Mouse (Mus musculus): Measurements from ENCODE around the gene Gm49322. TPM values are rescaled to one million over a fixed set of nuclear protein-coding genes. Genes with fewer than 3 reads are reported as not detected.
"Not testable (repeated sequence)": the region's sequence is repeated elsewhere in the genome, so short reads cannot be mapped to it uniquely, and the experiment has no call there.

The Gm49322 gene
- total RNA-seq (2022) = 1 to 10 TPM; 1.0 to 4.8 (median 3.5) TPM

GRCm38 (mm10) chr10:80605721-80606120 is at the start of gene Gm49322:
Gene Gm49322 (plus strand): TSS chr10:80606021.
- DNase-seq = not testable (repeated sequence)

GRCm38 (mm10) chr10:80557346-80557965 is 48.4 kb upstream of the Gm49322 start:
- DNase-seq = peak; percentile 71

- no peak for DNase-seq
Measured at GRCm38 (mm10) chr10:80559431-80559830, 46.4 kb upstream of the Gm49322 start.

- DNase-seq = no peak
Measured at GRCm38 (mm10) chr10:80560621-80561020, 45.2 kb upstream of the Gm49322 start.

- DNase-seq = peak; percentile 87
Measured at GRCm38 (mm10) chr10:80561116-80561944, 44.5 kb upstream of the Gm49322 start, which contains the start of gene Rexo1. Gene Rexo1 (minus strand): TSS chr10:80561560.

- no peak for DNase-seq
Measured at GRCm38 (mm10) chr10:80566375-80567092, 39.3 kb upstream of the Gm49322 start.

GRCm38 (mm10) chr10:80568876-80569275 is 36.9 kb upstream of the Gm49322 start:
- DNase-seq = no peak

- no peak for DNase-seq
Measured at GRCm38 (mm10) chr10:80569664-80570066, 36.2 kb upstream of the Gm49322 start.

GRCm38 (mm10) chr10:80570419-80570818 is 35.4 kb upstream of the Gm49322 start:
- DNase-seq = no peak

GRCm38 (mm10) chr10:80570871-80571836 is 34.7 kb upstream of the Gm49322 start:
- DNase-seq = no peak

GRCm38 (mm10) chr10:80572477-80572876 is 33.3 kb upstream of the Gm49322 start:
- DNase-seq = no peak

- no peak for DNase-seq
Measured at GRCm38 (mm10) chr10:80573944-80574343, 31.9 kb upstream of the Gm49322 start.

GRCm38 (mm10) chr10:80574896-80575295 is 30.9 kb upstream of the Gm49322 start:
- DNase-seq = no peak

GRCm38 (mm10) chr10:80575925-80576324 is 29.9 kb upstream of the Gm49322 start:
- no peak for DNase-seq

GRCm38 (mm10) chr10:80576351-80577194 is 29.2 kb upstream of the Gm49322 start:
- no peak for DNase-seq

- peak; percentile 98 for DNase-seq
Measured at GRCm38 (mm10) chr10:80577195-80578130, 28.4 kb upstream of the Gm49322 start, which contains the start of gene Klf16. Gene Klf16 (minus strand): TSS chr10:80577321.

- peak; percentile 80 for DNase-seq
Measured at GRCm38 (mm10) chr10:80578131-80578750, 27.6 kb upstream of the Gm49322 start.

- peak; percentile 67 for DNase-seq
Measured at GRCm38 (mm10) chr10:80578911-80579310, 26.9 kb upstream of the Gm49322 start.

GRCm38 (mm10) chr10:80583047-80583446 is 22.8 kb upstream of the Gm49322 start:
- DNase-seq = no peak
